Mouse (Mus musculus) embryonic fibroblast, embryonic 13.5 days (primary cell): ENCODE measurements around the gene 4933424G06Rik. TPM values are rescaled to one million over a fixed set of nuclear protein-coding genes. Genes with fewer than 3 reads are reported as not detected.

ENCODE experiments used
- H3K27ac ChIP-seq: 2 replicates; pipeline ENCODE4 v1.5.1; 2012; ENCODE audit warnings: low read length, control low read depth, inconsistent platforms; ENCODE audit not compliant: insufficient read depth
- H3K4me1 ChIP-seq: 2 replicates; pipeline ENCODE4 v1.6.1; 2011; ENCODE audit warnings: low read length; ENCODE audit not compliant: control insufficient read depth, insufficient read depth
- H3K4me3 ChIP-seq: 2 replicates; pipeline ENCODE4 v1.5.1; 2011; ENCODE audit warnings: mild to moderate bottlenecking, control low read depth, low read length; ENCODE audit not compliant: insufficient read depth
- CTCF ChIP-seq: IDR thresholded peaks from 2 replicates; pipeline ENCODE4 v1.5.1; 2011; ENCODE audit warnings: mild to moderate bottlenecking, control low read depth, low read length, moderate library complexity, borderline replicate concordance; ENCODE audit not compliant: insufficient read depth
- POLR2A ChIP-seq: IDR thresholded peaks from 2 replicates; pipeline ENCODE4 v1.6.1; 2011; ENCODE audit warnings: low read depth, mild to moderate bottlenecking, control low read depth, low read length, moderate library complexity
- polyA plus RNA-seq: library from polyadenylated mRNA; stranded (reverse); fragments of >200 nt; gene quantifications from 2 replicates; pipeline ENCODE4 v1.2.4, GENCODE M21; 2011; ENCODE audit warnings: low read depth; ENCODE audit not compliant: missing spikeins, insufficient read length

4933424G06Rik gene
- polyA plus RNA-seq, 1 experiment = 0.88 TPM

DNA sequence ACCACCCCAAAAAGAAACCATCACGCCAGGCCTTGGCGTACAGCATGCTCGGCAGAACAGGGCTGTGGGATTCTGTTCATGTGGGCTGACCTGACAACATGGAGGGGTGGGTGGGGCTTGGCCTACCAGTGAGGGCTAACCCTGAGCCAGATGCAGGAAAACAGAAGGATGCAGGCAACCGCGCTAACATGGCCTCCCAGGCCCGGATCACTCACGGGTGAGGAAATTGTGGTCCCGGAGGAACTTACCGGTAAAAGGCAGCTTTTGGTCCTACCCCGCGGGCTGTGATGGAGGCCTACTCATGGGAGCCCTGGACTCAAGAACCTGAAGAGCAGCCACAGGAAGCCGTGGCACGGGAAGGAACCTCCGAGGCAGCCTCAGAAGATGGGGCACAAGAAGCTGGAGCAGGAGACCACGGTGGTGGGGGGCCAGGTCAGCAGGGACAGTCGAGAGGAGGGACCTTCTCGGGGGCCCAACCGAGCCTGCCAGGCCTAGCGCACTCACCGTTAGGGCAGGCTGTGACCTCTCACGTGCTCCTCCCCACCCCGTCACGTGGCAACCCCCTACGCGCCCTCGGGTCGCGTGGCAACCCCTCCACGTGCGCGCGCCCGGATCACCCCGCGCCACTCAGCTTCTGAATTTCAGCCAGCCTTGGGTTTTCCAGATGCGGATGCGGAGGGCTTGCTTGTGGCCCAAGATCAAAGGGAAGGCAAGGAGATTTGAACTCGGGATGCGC lies 27.2 kb upstream of the 4933424G06Rik start, which contains the start of gene Fam178b:
TSS of gene Fam178b (minus strand) at position 564 of the 736 bp plus-strand sequence.
- H3K27ac ChIP-seq = no peak within 1 kb of the TSS
- H3K4me3 ChIP-seq = no peak within 1 kb of the TSS
- no peak for TF ChIP-seq POLR2A
- no peak for TF ChIP-seq CTCF
- H3K4me1 ChIP-seq = no peaks in the 10 kb centered on the region

DNA sequence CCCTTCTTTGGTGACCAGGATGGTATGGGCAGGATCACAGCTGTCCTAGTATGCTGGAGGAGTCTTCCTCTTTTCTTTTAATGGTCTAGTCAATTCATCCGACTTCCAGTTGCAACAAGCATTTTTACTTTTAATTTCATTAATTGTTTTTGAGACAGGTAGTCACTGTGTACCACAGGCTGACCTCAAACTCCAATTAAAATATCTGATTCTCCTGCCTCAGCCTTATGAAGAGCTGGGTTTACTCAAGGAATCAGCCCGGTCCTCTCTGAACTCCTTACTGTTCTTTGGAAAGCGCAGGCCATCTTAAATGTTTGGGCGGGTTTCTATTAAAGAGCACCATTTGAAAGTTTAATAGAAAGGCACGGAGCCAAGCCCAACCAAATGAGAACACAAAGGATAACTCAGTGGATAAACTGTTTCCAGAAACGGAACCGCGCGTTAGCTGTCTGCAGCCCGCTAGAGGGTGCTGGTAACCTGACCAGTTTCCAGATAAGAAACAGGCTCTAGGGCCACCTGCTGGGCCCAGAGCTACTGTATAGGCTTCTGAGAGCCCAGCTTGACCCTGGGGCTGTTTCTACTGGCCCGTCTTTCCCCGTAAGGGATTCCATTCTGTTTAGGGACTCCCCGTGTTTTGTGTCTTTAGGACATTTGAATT lies 26.0 kb upstream of the 4933424G06Rik start:
- Histone ChIP-seq H3K4me3 (no peak overlapping the region), H3K4me1 (no peaks in the 10 kb centered on the region), H3K27ac (no peak overlapping the region)
- TF ChIP-seq POLR2A (no peak), CTCF (peak; percentile 67; the same call in 1 of the 2 replicates)

DNA sequence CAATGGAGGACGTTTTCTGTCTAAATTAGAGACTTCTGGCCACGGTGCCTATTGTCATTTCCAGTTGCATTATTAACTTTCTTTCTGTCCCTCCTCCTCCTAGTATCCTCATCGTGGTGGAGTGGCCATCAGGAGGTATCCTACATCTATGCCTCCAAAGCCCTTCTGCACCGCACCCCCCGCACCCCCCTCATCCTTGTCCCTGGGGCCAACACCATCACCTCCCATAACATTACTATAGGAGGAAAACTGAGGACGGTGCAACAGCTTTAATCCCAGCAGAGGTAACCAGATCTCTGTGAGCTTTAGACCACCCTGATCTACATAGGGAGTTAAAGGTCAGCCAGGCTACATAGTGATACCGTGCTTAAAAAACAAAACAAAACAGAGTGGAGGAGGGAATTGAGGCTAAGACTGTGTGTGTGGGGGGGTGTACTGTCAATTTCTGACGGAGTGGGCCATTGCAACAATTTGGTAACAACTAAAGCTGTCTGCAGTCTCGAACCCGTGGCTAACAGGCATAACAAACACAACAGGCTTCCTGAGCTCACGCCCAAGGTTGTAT lies 19.2 kb upstream of the 4933424G06Rik start:
- TF ChIP-seq CTCF (no peak), POLR2A (no peak)
- Histone ChIP-seq H3K4me3 (peak overlapping the region; percentile 17; the same call in 1 of the 2 replicates), H3K4me1 (no peaks in the 10 kb centered on the region), H3K27ac (no peak overlapping the region)

GRCm38 (mm10) chr1:36691271-36692155 lies 18.4 kb upstream of the 4933424G06Rik start, which contains the start of gene Cox5b:
Cox5b (plus strand) TSS chr1:36691449.
- no peaks in the 10 kb centered on the region for H3K4me1 ChIP-seq
- TF ChIP-seq POLR2A (peak; percentile 74), CTCF (no peak)
- H3K27ac ChIP-seq = no peak within 1 kb of the TSS
- H3K4me3 ChIP-seq = peak within 1 kb of the TSS; percentile 63

DNA sequence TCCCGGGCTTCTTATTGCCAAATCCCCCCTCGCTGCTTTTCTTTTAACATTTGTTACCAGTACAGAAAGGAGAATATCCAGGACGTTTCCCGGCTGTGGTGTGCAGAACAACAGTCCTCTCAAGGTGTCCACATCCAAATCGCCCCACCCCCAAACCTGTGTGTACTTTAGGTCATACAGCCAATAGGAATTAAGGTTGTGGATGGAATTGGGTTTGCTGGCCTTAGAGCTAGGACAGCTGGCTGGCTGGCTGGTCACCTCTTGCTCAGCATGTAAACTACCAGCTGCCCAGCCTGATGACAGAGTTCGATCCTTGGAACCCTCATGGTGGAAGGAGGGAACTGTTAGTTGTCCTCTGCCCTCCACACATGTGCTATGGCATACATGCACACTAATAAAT lies 15.1 kb upstream of the 4933424G06Rik start:
- H3K27ac ChIP-seq = no peak overlapping the region
- TF ChIP-seq CTCF (no peak), POLR2A (no peak)
- no peaks in the 10 kb centered on the region for H3K4me1 ChIP-seq
- no peak overlapping the region for H3K4me3 ChIP-seq

DNA sequence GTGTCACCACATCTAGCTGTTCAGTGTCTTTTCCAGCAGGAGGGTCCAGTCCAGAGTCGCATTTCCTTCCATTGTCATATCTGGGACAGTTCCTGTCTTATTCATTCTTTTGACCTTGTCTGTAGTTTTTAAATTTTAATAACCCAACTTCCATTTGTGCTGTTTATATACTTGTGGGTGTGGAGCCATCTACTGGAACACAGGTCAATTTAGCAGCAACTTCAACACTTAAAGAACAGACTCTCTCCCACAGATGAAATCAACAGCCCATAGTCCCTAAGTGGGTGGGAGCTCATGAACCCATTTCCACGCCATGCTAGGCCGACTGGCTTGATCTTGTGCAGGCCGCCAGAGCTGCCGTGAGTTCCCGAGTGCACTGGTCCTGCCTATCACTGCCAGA lies 13.5 kb upstream of the 4933424G06Rik start:
- Histone ChIP-seq H3K27ac (no peak overlapping the region), H3K4me3 (no peak overlapping the region), H3K4me1 (no peaks in the 10 kb centered on the region)
- TF ChIP-seq CTCF (no peak), POLR2A (no peak)

GRCm38 (mm10) chr1:36697030-36697429 lies 12.9 kb upstream of the 4933424G06Rik start:
- TF ChIP-seq POLR2A (no peak), CTCF (no peak)
- H3K4me3 ChIP-seq = no peak overlapping the region
- H3K4me1 ChIP-seq = no peaks in the 10 kb centered on the region
- no peak overlapping the region for H3K27ac ChIP-seq

GRCm38 (mm10) chr1:36707166-36707565 lies 2.8 kb upstream of the 4933424G06Rik start:
- Histone ChIP-seq H3K4me1 (peaks cover 5% of the 10 kb centered on the region), H3K4me3 (no peak overlapping the region), H3K27ac (no peak overlapping the region)
- TF ChIP-seq POLR2A (no peak), CTCF (no peak)

DNA sequence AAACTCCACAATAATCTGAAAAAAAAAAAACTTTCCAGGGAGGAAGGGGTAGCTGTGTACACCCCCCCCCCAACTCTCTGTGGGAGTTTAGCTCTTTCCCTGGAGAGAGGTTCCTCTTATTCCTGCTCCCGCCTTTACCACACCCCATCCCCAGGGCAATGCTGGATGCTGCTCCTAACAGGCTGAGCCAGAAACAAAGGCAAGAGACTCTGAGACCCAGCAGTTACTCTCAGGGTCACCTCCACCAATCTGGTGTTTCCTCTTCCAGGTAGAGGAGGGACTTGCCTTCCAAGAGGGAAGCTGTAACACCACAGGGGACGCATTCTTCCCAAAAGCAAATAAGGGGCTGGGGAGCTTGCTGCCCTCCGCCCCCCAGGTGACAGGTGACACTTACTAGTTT lies 2.2 kb upstream of the 4933424G06Rik start:
- Histone ChIP-seq H3K27ac (no peak overlapping the region), H3K4me3 (no peak overlapping the region), H3K4me1 (peaks cover 5% of the 10 kb centered on the region)
- TF ChIP-seq POLR2A (no peak), CTCF (no peak)
